Mouse (Mus musculus) cerebellum, adult 2 months (tissue): Measurements from ENCODE around the gene Timm8b. TPM values are rescaled to one million over a fixed set of nuclear protein-coding genes. Genes with fewer than 3 reads are reported as not detected.

Experiments
- DNase-seq, 2 experiments: peaks; one replicate each; pipeline ENCODE4 v3.0.0; 2021
- H3K27ac ChIP-seq: fragments of 200-500 bp; 2 replicates; pipeline ENCODE4 v1.5.1; 2012; ENCODE audit warnings: low read length, control low read depth, inconsistent platforms; ENCODE audit not compliant: insufficient read depth
- H3K27me3 ChIP-seq: fragments of 200-500 bp; 2 replicates; pipeline ENCODE4 v1.6.1; 2012; ENCODE audit warnings: inconsistent platforms, mild to moderate bottlenecking, low read length, moderate library complexity; ENCODE audit not compliant: control insufficient read depth, insufficient read depth
- H3K4me1 ChIP-seq: fragments of 200-500 bp; 2 replicates; pipeline ENCODE4 v1.6.1; 2011; ENCODE audit warnings: low read length; ENCODE audit not compliant: control insufficient read depth, insufficient read depth
- H3K4me3 ChIP-seq: fragments of 200-500 bp; replicated peaks from 2 replicates; pipeline ENCODE3; 2011; ENCODE audit warnings: mild to moderate bottlenecking, low read depth, low read length, control low read depth; ENCODE audit not compliant: insufficient read depth
- CTCF ChIP-seq: fragments of 200-500 bp; IDR thresholded peaks from 2 replicates; pipeline ENCODE4 v1.5.1; 2011; ENCODE audit warnings: low read depth, mild to moderate bottlenecking, control low read depth, low read length, moderate library complexity, borderline replicate concordance; ENCODE audit not compliant: insufficient read depth
- POLR2A ChIP-seq: fragments of 200-500 bp; IDR thresholded peaks from 2 replicates; pipeline ENCODE4 v1.6.1; 2011; ENCODE audit warnings: low read length, control low read depth, borderline replicate concordance; ENCODE audit not compliant: insufficient read depth
- WGBS: fragments of 180-500 bp; shearing (Covaris S2); methylation state at CpG from one replicate; pipeline ENCODE4 v1.1.7; 2018; 5-methylcytosine and 5-hydroxymethylcytosine counted together
- polyA plus RNA-seq: library from polyadenylated mRNA; depleted of rRNA; stranded (reverse); fragments of >200 nt; gene quantifications from 2 replicates; pipeline ENCODE4 v1.2.3, GENCODE M21; 2012; rRNA removed

Timm8b gene
- polyA plus RNA-seq: 481 and 504 TPM in 2 replicates

- Histone ChIP-seq H3K27me3 (no peaks in the 10 kb centered on the region), H3K4me3 (peak within 1 kb of the TSS; percentile 95), H3K27ac (peak within 1 kb of the TSS; percentile 79), H3K4me1 (peaks cover 4% of the 10 kb centered on the region; the same call in 1 of the 2 replicates)
- WGBS: under 1% methylated on average over 48 of the region's 48 CpGs
- DNase-seq: peak; percentile 95
- no peak for TF ChIP-seq CTCF
- TF ChIP-seq POLR2A: peak; percentile 95
Measured at GRCm38 (mm10) chr9:50603189-50603997, at the start of gene Timm8b, which contains the start of gene Sdhd. TSS of gene Timm8b (plus strand) at chr9:50603910. TSS of gene Sdhd (minus strand) at chr9:50603812.

- peak within 1 kb of the TSS; percentile 54; the same call in 1 of the 2 replicates for H3K27ac ChIP-seq
- peak; percentile 18 to 35 for DNase-seq
- WGBS: 30% methylated on average over 12 of the region's 12 CpGs
- TF ChIP-seq CTCF (no peak), POLR2A (no peak)
- H3K27me3 ChIP-seq: no peaks in the 10 kb centered on the region
- H3K4me1 ChIP-seq: no peaks in the 10 kb centered on the region
- H3K4me3 ChIP-seq: peak within 1 kb of the TSS; percentile 29
Measured at GRCm38 (mm10) chr9:50554241-50555093, 49.2 kb upstream of the Timm8b start, which contains the start of gene Il18. TSS of gene Il18 (plus strand) at chr9:50554827.

DNA sequence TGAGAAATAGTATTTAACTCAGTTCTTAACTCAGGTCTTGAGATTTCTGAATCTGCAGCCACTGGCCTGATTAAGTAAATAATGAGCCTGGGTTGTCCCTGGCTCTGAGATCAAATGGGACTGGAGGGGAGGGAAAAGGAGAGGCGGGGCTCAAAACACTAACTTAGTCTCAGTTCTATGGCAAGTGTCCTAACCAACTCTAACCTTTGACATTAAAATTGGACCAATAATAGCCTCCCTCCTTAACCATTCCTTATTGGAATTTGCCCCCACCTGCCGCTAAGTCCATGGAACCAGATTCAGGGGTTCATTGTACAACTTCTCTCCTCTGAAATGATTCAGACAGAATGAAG is 48.6 kb upstream of the Timm8b start, which contains the start of gene Bco2:
Gene Bco2, minus strand, starts transcription at position 88 of the 353 bp plus-strand sequence.
- Histone ChIP-seq H3K4me3 (peak within 1 kb of the TSS; percentile 29), H3K27me3 (no peaks in the 10 kb centered on the region), H3K4me1 (no peaks in the 10 kb centered on the region), H3K27ac (peak within 1 kb of the TSS; percentile 54; the same call in 1 of the 2 replicates)
- DNase-seq: no peak
- 48% methylated on average over 2 of the region's 2 CpGs for WGBS
- TF ChIP-seq POLR2A (no peak), CTCF (no peak)

- no peak for TF ChIP-seq POLR2A
- no peak for TF ChIP-seq CTCF
- 87% methylated on average over 38 of the region's 38 CpGs for WGBS
- H3K27me3 ChIP-seq: no peaks in the 10 kb centered on the region; the same call in 1 of the 2 replicates
- no peaks in the 10 kb centered on the region for H3K4me1 ChIP-seq
- H3K4me3 ChIP-seq: no peak within 1 kb of the TSS
- H3K27ac ChIP-seq: no peak within 1 kb of the TSS
- DNase-seq: no peak
Measured at GRCm38 (mm10) chr9:50561145-50561917, 42.4 kb upstream of the Timm8b start, which contains the start of gene Tex12. TSS of gene Tex12 (minus strand) at chr9:50561325.

DNA sequence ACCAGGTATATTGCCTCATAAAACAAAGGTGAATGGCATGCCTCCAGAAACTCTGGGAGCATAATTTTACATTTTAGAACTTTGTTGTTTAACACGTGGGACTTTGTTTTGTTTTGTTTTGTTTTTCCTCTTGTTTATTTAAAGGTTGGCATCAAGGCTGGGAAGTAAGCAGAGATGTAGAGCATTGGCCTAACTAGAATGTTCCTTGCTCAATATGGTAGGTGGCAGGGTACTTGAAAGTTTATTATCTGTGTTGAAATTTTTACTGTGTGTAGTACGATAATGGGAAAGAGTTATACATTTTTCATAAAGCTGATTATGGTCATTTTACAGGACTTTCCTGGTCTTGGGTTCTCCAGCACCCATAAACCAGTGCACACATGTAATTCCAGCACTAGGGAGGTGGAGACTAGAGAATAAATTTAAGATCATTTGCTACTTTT is 41.8 kb upstream of the Timm8b start:
- no peak for DNase-seq
- H3K27me3 ChIP-seq: no peaks in the 10 kb centered on the region; the same call in 1 of the 2 replicates
- no peak overlapping the region for H3K27ac ChIP-seq
- TF ChIP-seq CTCF (no peak), POLR2A (no peak)
- no peaks in the 10 kb centered on the region for H3K4me1 ChIP-seq
- 84% methylated on average over 2 of the region's 2 CpGs for WGBS
- H3K4me3 ChIP-seq: no peak overlapping the region

DNA sequence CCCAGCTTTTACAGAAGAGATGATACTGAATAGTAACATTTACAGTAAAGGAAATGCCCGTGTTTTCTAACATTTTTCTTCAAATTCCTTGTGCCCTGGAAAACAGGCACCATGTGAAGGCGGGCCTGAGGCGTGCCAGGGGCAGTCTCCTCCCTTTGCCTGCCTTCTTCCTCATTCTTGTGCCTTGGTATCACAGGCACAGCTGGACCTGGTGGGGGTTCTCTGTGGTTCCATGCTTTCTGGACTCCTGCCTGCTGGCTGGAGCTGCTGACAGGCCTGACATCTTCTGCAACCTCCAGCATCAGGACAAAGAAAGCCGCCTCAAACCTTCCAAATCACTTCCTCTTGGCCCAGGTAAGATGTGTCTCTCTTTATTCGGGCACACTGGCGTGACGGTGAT is 38.5 kb upstream of the Timm8b start:
- TF ChIP-seq POLR2A (no peak), CTCF (no peak)
- no peak overlapping the region for H3K27ac ChIP-seq
- H3K4me1 ChIP-seq: no peaks in the 10 kb centered on the region
- DNase-seq: no peak
- no peak overlapping the region for H3K4me3 ChIP-seq
- no peaks in the 10 kb centered on the region; the same call in 1 of the 2 replicates for H3K27me3 ChIP-seq
- WGBS: 37% methylated on average over 7 of the region's 7 CpGs

GRCm38 (mm10) chr9:50565940-50566339 is 37.8 kb upstream of the Timm8b start:
- WGBS: 91% methylated on average over 4 of the region's 4 CpGs
- Histone ChIP-seq H3K4me3 (no peak overlapping the region), H3K27me3 (no peaks in the 10 kb centered on the region), H3K27ac (no peak overlapping the region), H3K4me1 (no peaks in the 10 kb centered on the region)
- TF ChIP-seq CTCF (no peak), POLR2A (no peak)
- DNase-seq: no peak
